Mouse (Mus musculus): ENCODE measurements around the gene Brd3. TPM values are rescaled to one million over a fixed set of nuclear protein-coding genes. Genes with fewer than 3 reads are reported as not detected.

Gene Brd3
- polyA plus RNA-seq, 1 experiment from 2014 or later, result 80.9 TPM

Small RNA genes within 50 kb of the gene (microRNA-seq; reads per million reads assigned to microRNA genes)
- gene Gm24049 (not detected), gene Mir7578 (not detected)

Other genes starting within 250 kb of the Brd3 start
- gene Vav2, start 80.6 kb downstream of the Brd3 start, polyA plus RNA-seq (2016; fragmentation: Nextera tagmentation; extraction: Ambion mirVana), result 4.5 and 5.4 TPM in 2 replicates
- gene Brd3os, start 65.3 kb downstream of the Brd3 start, polyA plus RNA-seq (2016; fragmentation: Nextera tagmentation; extraction: Ambion mirVana), result 2.9 and 3.2 TPM in 2 replicates
- 33.7 and 36.1 TPM in 2 replicates for gene Wdr5, start 7.5 kb upstream of the Brd3 start, polyA plus RNA-seq (2016; fragmentation: Nextera tagmentation; extraction: Ambion mirVana)
- 7.8 and 8.6 TPM in 2 replicates for gene Rxra, start 168.8 kb upstream of the Brd3 start, polyA plus RNA-seq (2016; fragmentation: Nextera tagmentation; extraction: Ambion mirVana)